Mouse (Mus musculus) urinary bladder, postnatal 25 days (tissue): Measurements from ENCODE around the gene Gm49318.
A peak's percentile ranks its signal among the peaks of the same experiment; 100 is the strongest.

Experiments
- DNase-seq: peaks from one replicate; pipeline ENCODE4 v3.0.0; 2022; ENCODE audit warnings: low spot score

Gene Gm49318

GRCm38 (mm10) chr9:22069881-22070553 is 1.0 kb downstream of the Gm49318 start:
- DNase-seq, result no peak

DNA sequence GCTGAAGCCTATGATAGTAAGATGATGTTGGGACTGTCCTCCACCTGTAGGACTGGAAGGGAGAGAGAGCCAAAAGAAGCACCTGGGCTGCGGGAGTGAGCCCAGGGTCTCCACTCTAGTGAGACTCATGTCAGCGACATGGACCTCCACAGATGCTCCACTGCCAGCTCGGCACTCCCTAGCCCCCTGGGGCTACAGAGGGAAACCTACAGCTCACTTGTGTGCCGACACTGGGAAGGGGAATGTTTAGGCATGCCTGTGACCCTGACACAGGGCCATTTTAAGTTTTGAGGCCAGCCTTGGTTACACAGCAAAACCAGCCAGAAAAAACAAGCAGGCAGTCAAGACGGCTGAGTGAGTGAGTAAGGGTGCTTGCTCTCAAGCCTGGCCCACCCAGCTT is 3.9 kb downstream of the Gm49318 start:
- no peak for DNase-seq

DNA sequence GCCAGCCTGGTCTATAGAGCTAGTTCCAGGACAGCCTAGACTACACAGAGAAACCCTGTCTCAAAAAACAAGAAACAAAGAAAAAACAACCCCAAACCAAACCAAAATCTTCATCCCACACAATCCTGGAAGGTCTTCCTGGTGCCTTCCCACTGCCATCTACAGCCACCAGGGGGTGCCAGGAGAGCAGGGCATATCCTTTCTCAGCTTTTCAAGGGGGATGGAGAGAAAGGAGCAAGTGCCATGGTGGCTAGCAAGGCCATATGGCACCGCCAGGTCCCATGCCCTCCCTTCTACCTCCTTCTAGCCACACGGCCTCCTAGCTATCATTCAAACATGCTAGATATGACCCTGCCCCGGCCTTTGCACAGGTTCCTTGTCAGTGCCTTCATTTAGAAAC is 4.6 kb downstream of the Gm49318 start:
- DNase-seq, result peak; percentile 58

GRCm38 (mm10) chr9:22065642-22066041 is 5.4 kb downstream of the Gm49318 start:
- no peak for DNase-seq

DNA sequence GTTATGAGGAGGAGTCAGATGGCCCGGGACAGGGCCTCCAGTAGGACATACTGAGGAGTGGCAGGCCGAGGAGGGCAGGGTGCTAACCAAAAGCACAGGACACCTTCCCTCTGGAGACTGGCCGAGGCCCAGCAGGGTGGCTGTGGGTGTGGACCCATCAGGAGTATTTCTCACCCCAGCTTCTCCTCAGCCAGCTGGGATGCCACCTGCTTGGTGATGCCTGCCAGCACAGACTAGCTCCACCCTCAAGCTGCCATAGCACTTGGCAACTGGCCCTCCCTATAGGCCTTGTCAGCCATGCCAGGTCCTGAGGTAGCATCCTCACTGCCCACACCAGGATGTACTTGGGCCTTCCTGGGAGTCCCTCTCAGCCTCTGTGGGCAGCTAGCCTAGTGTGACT is 6.7 kb downstream of the Gm49318 start:
- DNase-seq, result no peak

DNA sequence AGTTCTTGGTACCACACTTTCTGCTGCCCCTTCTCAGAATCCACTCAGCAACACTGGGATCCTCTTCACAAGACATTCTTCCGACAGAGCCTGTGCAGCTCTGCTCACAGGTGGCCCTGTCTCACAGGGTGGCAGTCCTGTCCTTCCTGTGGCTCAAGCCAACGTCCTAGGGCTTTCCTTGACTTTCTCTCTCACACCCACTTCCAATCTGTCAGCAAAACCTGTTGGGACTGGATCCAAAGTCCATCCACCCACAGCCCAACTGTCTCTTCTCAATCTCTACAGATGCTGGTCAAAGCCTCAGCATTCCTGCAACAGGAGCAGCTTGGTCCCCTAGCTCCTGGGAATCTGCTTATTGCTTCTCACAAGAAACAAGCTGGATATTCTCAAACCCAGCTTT is 9.7 kb downstream of the Gm49318 start:
- no peak for DNase-seq

DNA sequence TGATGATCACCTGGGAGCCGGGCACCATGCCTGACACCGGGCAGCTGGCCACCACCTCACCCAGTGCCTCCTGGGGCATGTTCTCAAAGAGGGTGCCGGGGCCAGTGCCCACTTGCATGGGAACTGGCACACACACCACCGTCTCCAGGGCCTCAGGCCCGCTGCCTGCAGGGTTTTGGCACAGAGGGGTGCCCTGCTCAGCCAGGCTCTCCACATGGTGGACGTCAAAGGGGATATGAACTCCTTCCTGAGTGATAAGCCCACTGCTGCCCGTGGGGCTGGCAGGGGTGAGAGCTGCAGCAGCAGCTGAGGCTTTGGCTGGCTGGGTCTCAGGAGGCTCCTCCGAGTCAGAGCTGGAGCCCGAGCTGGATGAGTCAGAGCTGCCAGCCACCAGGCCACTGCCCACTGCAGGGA is 13.0 kb downstream of the Gm49318 start:
- no peak for DNase-seq

DNA sequence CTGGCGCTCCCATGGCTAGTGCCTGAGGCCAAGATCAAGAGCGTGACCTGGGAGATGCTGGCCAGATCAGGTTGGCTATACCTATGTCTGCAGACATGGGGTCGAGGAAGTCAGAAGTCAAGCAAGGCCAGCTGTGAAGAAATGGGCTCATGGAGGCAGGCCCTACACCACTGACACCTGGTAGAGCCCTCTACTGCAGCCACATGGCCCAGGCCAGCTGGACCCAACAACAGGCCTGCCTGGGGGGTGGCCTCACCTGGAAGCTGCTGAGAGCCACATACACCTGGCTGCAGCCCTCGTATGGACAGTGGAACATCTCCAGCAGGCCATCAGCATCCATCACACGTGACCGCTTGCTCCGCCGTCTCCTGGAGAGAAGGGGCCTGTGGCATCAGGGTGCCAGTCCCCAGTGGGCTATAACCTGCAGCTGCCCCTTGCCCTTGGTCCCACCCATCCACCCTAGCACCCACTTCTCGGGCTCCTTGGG is 14.0 kb downstream of the Gm49318 start:
- no peak for DNase-seq

DNA sequence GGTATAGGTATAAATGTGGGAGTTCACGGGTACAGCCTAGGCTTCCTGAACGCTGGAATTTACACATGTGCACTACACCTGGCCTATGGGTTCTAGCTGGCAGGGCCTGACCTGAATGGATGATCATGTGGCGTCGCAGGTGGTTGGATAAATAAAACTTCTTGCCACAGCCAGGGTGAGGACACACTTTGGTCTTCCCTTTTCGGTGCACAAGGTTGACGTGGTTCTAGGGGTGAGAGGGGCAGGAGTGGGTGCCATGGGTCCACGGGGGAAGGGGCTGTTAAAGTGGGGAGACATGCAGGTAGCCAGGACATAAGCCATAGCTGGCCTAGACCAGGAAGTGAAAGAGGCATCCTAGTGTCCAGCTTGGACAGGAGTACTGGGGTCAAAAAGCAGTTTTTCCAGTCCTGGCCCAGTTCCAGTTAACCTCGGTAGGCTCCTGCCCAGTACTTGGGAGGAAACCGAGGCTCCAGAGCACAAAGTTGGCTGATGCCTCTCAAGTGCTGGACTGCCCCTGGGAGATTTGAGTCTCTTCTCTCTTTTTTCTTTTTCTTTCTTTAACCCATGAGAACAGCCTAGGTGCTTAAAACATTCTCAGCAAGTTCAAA is 14.7 kb downstream of the Gm49318 start:
- no peak for DNase-seq

GRCm38 (mm10) chr9:22055713-22056112 is 15.3 kb downstream of the Gm49318 start:
- no peak for DNase-seq

DNA sequence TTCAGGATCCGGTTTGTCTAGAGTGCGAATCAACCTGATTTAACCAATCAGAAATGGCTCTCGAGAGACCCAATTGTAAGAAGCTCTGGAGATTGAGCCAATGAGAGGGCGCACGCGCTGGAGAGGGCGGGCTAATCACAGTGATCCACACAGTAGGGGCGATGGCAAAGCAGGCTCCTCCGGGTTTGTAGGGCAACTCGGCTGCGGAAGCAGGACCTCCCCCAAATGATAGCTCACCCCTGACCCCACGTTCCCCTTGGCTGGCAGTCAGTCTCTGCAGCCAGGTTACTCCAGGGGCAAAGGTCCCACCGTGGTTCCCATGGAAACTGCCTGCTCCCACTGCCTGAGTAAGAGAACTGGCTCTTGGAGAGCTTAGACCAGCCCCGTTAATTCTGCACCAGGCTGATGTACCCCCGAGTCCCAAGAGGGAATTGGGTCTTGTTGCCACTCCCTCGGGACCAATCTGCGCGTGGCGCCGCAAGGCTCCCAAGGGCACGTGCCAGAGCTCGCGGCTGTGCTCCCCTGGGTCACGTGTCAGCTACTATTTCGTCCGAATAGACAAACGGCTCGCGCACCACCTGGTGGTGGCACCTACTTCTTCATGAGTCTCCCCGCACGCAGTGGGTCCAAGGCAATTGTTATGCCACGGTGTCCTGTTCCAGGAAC is 16.5 kb downstream of the Gm49318 start:
- DNase-seq, result peak; percentile 32

DNA sequence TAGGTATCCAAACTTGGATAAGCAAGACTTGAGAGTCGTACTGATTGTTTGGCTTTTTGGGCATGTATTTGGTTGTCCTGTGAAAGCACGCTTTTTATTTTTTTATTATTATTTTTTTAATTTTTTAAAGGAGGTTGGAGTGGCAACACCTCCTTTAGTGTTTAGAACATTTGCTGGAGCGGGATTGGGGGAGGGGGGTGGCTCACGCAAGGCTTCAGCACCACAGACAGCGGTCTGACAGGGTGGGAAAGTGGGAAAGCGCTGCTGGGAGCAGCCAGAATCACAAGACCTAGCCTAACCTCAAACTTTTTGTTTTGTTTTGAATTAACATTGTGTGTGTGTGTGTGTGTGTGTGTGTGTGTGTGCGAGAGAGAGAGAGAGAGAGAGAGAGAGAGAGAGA is 17.4 kb downstream of the Gm49318 start:
- DNase-seq, result no peak

- DNase-seq, result no peak
Observed at GRCm38 (mm10) chr9:22051958-22052254, 19.2 kb downstream of the Gm49318 start, which contains the start of gene Elavl3. TSS of gene Elavl3 (minus strand) at chr9:22052023.

DNA sequence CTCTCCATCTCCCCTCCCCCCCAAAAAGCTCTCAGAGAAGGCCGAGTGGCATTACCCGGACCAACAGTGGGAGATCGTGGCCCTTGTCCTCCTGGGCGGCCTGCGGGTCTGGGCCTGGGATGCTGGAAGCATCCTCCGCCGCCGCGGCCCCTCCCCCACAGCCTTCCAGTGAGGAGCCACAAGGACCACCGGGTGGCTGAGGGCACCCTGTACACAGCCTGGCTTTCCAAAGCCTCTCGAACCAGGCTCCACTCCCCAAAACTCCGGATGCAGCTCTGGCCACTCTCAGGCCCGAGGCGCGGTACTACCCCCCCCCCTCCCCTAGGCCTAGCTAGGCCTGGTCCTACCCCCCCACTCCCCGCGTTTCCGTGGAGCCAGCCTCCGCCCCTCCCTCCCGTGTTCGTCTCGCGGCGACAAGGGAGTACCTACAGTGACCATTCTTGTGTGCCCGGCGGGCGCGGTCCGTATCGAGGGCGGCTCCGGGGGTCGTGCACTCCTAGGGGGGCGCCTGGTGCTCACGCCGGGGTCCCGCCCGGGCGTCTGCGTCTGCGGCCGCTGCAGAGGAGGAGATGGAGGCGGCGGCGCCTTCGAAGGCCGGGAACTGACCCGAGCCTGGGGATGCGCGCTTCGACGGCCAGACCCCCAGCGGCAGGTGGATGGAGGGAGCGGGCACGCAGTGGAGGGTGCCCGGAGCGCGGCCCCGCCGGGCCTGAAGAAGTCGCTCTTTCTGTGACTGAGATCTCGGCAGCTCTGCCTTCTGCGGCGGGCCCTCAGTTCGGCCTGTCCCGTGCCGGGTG is 19.7 kb downstream of the Gm49318 start:
- no peak for DNase-seq

DNA sequence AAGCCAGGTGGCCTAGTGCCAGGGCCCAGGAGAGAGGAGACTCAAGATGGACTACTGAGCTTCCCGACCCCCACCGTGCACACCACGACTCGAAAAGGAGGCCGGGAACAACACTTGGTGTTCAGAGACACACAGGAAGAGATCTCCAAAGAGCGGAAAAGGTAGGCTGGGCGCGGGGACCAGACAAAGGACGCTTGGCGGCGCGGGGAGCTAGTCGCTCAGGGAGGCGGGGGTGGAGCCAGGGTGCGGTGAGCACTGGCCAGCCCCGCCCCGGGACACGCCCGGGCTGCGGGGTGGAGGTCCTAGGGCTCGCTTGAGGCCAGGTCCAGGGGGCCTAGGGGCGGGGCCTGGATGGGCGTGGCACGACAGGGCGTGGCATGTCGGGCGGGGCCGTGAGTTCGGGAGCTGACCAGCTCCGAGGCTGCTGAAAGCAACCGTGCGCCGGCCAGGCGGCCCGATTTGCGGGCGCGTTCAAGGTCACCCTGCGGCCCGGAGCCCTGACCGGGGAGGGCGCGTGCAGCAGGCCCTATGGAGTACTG is 20.6 kb downstream of the Gm49318 start:
- DNase-seq, result peak; percentile 16

GRCm38 (mm10) chr9:22049721-22050270 is 21.3 kb downstream of the Gm49318 start:
- DNase-seq, result no peak

DNA sequence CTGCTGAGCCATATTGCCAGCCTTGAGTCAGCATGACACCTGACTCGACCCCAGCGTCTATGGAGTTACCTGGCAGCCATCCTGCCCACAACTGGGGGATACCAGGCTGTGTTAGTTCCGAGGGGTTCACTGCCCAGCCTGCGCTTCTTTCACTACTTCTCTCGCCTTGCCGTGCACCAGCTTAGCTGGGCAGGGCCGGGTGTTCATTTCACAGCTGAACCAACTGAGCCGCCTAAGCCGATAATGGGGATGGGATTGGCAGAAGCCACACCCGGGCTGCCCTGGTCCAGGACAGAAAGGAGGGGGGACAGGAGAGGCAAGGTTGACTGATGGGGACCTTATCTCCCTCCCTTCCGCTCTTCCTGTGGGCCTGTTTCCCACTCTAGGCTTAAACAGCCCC is 21.7 kb downstream of the Gm49318 start:
- DNase-seq, result no peak

DNA sequence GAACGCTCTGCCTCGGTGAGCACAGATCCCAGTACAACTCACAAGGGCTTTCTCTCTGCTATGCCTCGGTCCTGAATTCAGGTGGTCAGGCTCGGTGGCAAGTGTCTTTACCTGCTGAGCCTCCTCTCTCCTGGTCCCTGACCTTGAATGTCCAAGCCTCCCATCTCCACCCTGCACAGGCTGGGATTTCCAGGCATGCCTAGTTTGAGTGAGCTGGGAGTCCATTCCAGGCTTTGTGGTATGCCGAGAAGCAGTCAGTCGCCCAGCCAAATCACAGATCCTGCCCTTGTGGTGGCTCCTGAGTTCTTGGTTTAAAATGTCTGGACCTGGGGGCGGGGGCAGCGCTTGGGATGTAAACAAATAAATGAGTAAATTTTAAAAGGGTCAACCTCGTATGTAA is 23.7 kb downstream of the Gm49318 start:
- DNase-seq, result no peak

DNA sequence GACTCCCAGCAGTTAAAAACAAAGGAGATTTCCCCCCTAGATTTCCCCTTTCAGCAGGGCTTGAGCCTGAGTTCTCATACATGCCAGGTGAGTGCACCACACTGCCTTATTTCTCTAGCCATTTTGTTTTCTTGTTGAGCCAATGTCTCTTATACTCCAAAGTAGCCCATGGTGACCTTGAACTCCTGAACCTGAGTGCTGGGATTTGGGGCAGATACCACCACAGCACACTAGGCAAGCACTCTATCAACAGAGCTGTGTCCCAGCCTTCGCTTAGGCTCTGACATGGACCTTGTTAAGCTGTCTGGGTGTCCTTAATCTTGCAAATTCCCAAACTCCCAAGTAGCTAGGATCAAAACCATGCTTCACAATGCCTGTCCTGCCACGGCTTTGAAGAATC is 29.2 kb downstream of the Gm49318 start:
- no peak for DNase-seq

DNA sequence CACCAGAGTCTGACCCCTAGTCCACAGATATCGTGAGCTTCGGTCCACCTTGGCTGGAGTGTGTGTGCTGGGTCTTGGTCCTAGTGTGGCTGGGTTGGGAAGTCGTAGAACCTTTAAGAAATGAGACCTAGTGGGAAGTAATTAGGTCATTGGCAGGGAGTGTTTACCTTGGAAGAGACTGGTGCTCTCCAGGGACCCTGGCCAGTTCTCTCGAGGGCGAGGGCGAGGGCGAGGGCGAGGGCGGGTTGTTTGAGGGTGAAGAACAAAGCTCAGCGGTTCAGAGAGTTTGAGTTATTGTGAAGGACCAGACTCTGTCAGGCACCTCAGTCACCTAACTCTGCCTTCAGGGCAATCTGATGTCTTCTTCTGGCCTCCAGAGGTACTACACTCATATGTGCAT is 33.2 kb downstream of the Gm49318 start:
- DNase-seq, result no peak

GRCm38 (mm10) chr9:22035300-22036044 is 35.6 kb downstream of the Gm49318 start:
- no peak for DNase-seq
